Mouse (Mus musculus) layer of hippocampus, adult 8-10 months (tissue): ENCODE results near the gene Yod1. TPM values are rescaled to one million over a fixed set of nuclear protein-coding genes. Genes with fewer than 3 reads are reported as not detected.

ENCODE experiments used
- DNase-seq, 2 experiments: peaks; one replicate each; pipeline ENCODE4 v3.0.0; 2022; ENCODE audit warnings: low spot score in 2 of 2
- total RNA-seq, 4 experiments: library from RNA; stranded (reverse); gene quantifications; 2 replicates each; pipeline ENCODE4 v1.2.4; 2022

Yod1 gene
- total RNA-seq, 4 experiments from 2014 or later: 15.4 to 19.2 (median 17.2) TPM

GRCm38 (mm10) chr1:130769925-130770324, 52.8 kb downstream of the Yod1 start:
- no peak for DNase-seq

GRCm38 (mm10) chr1:130770487-130770886, 53.4 kb downstream of the Yod1 start:
- no peak for DNase-seq

GRCm38 (mm10) chr1:130770981-130771494, 53.9 kb downstream of the Yod1 start:
- no peak for DNase-seq

Other genes starting within 250 kb of the Yod1 start
- under 1 TPM in 1 of 4 experiments, not detected in 3; 0.18 TPM for gene Zp3r, start 87.7 kb upstream of the Yod1 start, total RNA-seq
- 1 to 10 TPM in 1 of 4 experiments, under 1 TPM in 3; 0.53 to 1.2 (median 0.86) TPM for gene C4bp, start 55.7 kb upstream of the Yod1 start, total RNA-seq
- gene Gm29427, start 1.5 kb upstream of the Yod1 start, total RNA-seq: under 1 TPM in 1 of 4 experiments, not detected in 3; 0.29 TPM
- 10 to 100 TPM; 46.1 to 48.5 (median 48.2) TPM for gene Pfkfb2, start 11.9 kb downstream of the Yod1 start, total RNA-seq
- gene AA986860, start 14.6 kb downstream of the Yod1 start, total RNA-seq: 1 to 10 TPM; 1.4 to 2.2 (median 1.5) TPM
- not detected for gene Fcamr, start 83.6 kb downstream of the Yod1 start, total RNA-seq
- gene Pigr, start 109.4 kb downstream of the Yod1 start, total RNA-seq: not detected
- not detected for gene Fcmr, start 148.3 kb downstream of the Yod1 start, total RNA-seq
- gene Il24, start 170.1 kb downstream of the Yod1 start, total RNA-seq: not detected
- gene Il20, start 194.1 kb downstream of the Yod1 start, total RNA-seq: not detected
- gene Il19, start 222.8 kb downstream of the Yod1 start, total RNA-seq: not detected